Comparison of ENCODE assay signal across 25 mouse cellular contexts in the genomic region with DNA sequence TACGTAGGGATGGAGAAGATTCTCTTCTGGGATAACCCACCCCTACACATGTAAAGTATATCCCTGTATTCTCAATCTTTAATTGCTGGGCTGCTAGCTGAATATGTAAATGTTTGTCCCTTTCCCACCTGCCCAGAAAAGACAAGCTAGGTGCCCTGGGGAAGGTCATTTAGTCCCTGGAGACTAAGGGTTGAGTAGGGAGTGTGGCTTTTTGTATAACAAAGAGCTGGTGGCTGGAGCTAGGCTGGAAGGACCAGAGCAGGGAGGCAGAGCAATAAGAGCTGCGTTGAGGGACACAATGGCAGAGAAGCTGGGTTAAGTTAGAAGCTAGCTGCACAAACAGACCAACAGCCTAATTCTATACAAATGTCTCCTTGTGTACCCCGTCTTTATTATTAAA. TPM values are rescaled to one million over a fixed set of nuclear protein-coding genes. Genes with fewer than 3 reads are reported as not detected.
DNase-seq lines count a peak whose midpoint lies in the region; ATAC-seq and TF ChIP-seq lines count a peak whose summit lies in the region.
"Had no signal": no experiment of that assay in that cellular context is flagged by ENCODE, and none has a peak within 500 bp of the region (broad histone marks: within the 10 kb centered on the region; RNA-seq: fewer than 3 reads in every experiment).

No protein-coding gene starts in this region.

- no peaks in the 10 kb centered on the region for H3K27me3 ChIP-seq in E14TG2a.4 (ENCODE audit: insufficient read depth, low read length)
- H3K27me3 ChIP-seq in limb, embryonic 12.5 days, result no peaks in the 10 kb centered on the region
- H3K27me3 ChIP-seq in liver, embryonic 12.5 days (replicated peaks), result no peaks in the 10 kb centered on the region
- H3K27me3 ChIP-seq: CH12.LX; forebrain, embryonic 13.5 days; hindbrain, embryonic 13.5 days; intestine, embryonic 15.5 days had no signal

- peaks cover 3% of the 10 kb centered on the region; the same call in 1 of the 2 replicates for H3K36me3 ChIP-seq in E14TG2a.4 (ENCODE audit: insufficient read depth, low read length)
- H3K36me3 ChIP-seq in limb, embryonic 12.5 days, result no peaks in the 10 kb centered on the region
- H3K36me3 ChIP-seq in liver, embryonic 12.5 days, result no peaks in the 10 kb centered on the region
- H3K36me3 ChIP-seq: forebrain, embryonic 10.5 days; hindbrain, embryonic 13.5 days; intestine, embryonic 15.5 days had no signal

- DNase-seq in ES-CJ7 (ENCODE audit: low read depth, low spot score) (peak; percentile 89), ZHBTc4 (ENCODE audit: low read depth, low spot score) (peak; percentile 81)
- no peak for DNase-seq in kidney, adult 18-20 months
- DNase-seq in frontal cortex, postnatal 14 days (ENCODE audit: low spot score in 2 of 2), result no peak
- DNase-seq: adrenal gland, postnatal 10 days; adrenal gland, postnatal 36 days; B cell, adult 2 months; cerebellum, adult 18-20 months; cerebellum, adult 9-10 months; cerebellum, postnatal 14 days; forebrain, postnatal 0 days; gastrocnemius, postnatal 25 days; heart, adult 2 months had no signal

- H3K4me2 ChIP-seq in limb, embryonic 12.5 days, result no peak overlapping the region
- H3K4me2 ChIP-seq in liver, embryonic 12.5 days, result no peak overlapping the region
- H3K4me2 ChIP-seq: forebrain, embryonic 13.5 days; heart, embryonic 11.5 days; hindbrain, embryonic 13.5 days; intestine, embryonic 15.5 days had no signal

- H3K4me3 ChIP-seq in E14TG2a.4 (replicated peaks; ENCODE audit: low read length), result 0 out of 2 replicates have a peak overlapping the region, but pooled peaks have one; percentile 7
- H3K4me3 ChIP-seq in limb, embryonic 12.5 days (replicated peaks), result no peak overlapping the region
- H3K4me3 ChIP-seq in liver, embryonic 12.5 days, result no peak overlapping the region
- H3K4me3 ChIP-seq: forebrain, embryonic 10.5 days; forebrain, embryonic 13.5 days; heart, adult 2 months; hindbrain, embryonic 13.5 days; intestine, embryonic 15.5 days had no signal

- ATAC-seq in limb, embryonic 12.5 days (ENCODE audit: insufficient number of reproducible peaks, insufficient read depth, low FRiP score, low TSS enrichment, low read depth), result no peak
- no peak for ATAC-seq in liver, embryonic 12.5 days
- ATAC-seq: forebrain, postnatal 0 days; hindbrain, embryonic 16.5 days; intestine, embryonic 15.5 days had no signal

- H3K9ac ChIP-seq in limb, embryonic 12.5 days (replicated peaks), result no peak overlapping the region
- H3K9ac ChIP-seq in liver, embryonic 12.5 days, result no peak overlapping the region
- H3K9ac ChIP-seq: forebrain, embryonic 13.5 days; forebrain, postnatal 0 days; hindbrain, embryonic 13.5 days; intestine, embryonic 15.5 days had no signal

- peaks cover 21% of the 10 kb centered on the region for H3K9me3 ChIP-seq in E14TG2a.4 (ENCODE audit: low read length)
- no peaks in the 10 kb centered on the region for H3K9me3 ChIP-seq in limb, embryonic 12.5 days
- no peaks in the 10 kb centered on the region for H3K9me3 ChIP-seq in liver, embryonic 12.5 days (replicated peaks)
- H3K9me3 ChIP-seq: forebrain, embryonic 10.5 days; forebrain, embryonic 13.5 days; hindbrain, embryonic 13.5 days; intestine, embryonic 15.5 days had no signal

- WGBS in limb, embryonic 12.5 days, result 61% methylated on average over 3 of the region's 3 CpGs
- WGBS in liver, embryonic 12.5 days (ENCODE audit: insufficient replicate concordance), result 65% methylated on average over 3 of the region's 3 CpGs

- peak overlapping the region; percentile 46; the same call in 1 of the 2 replicates for H3K27ac ChIP-seq in limb, embryonic 12.5 days
- H3K27ac ChIP-seq in liver, embryonic 12.5 days, result no peak overlapping the region
- H3K27ac ChIP-seq: forebrain, embryonic 10.5 days; forebrain, embryonic 13.5 days; heart, adult 2 months; hindbrain, embryonic 13.5 days; intestine, embryonic 15.5 days had no signal

- TF ChIP-seq CTCF in E14TG2a.4 (conservative IDR thresholded peaks at IDR 0.05; ENCODE audit: low read length), result no peak

- H3K4me1 ChIP-seq in E14TG2a.4 (replicated peaks; ENCODE audit: low read depth, low read length), result peaks cover 32% of the 10 kb centered on the region
- peaks cover 6% of the 10 kb centered on the region for H3K4me1 ChIP-seq in limb, embryonic 12.5 days (replicated peaks)
- no peaks in the 10 kb centered on the region for H3K4me1 ChIP-seq in liver, embryonic 12.5 days
- H3K4me1 ChIP-seq: forebrain, embryonic 13.5 days; hindbrain, embryonic 13.5 days; intestine, embryonic 15.5 days had no signal

RNA-seq across cellular contexts. Expression of gene Mybpc1, which starts 21.2 kb away (rescaled TPM):
- 18.6 and 19.4 TPM in 2 replicates for polyA plus RNA-seq in limb, embryonic 12.5 days (2016; fragmentation: Nextera tagmentation; extraction: Ambion mirVana)
- 0.46 and 0.48 TPM in 2 replicates for polyA plus RNA-seq in liver, embryonic 12.5 days (2016; fragmentation: Nextera tagmentation; extraction: Ambion mirVana)

RNA-seq across cellular contexts. Expression of gene Spic, which starts 58.6 kb away (rescaled TPM):
- not detected in 2 replicates for polyA plus RNA-seq in limb, embryonic 12.5 days (2016; fragmentation: Nextera tagmentation; extraction: Ambion mirVana)
- polyA plus RNA-seq in liver, embryonic 12.5 days (2016; fragmentation: Nextera tagmentation; extraction: Ambion mirVana), result 3.5 and 5.8 TPM in 2 replicates
- polyA plus RNA-seq: embryonic facial prominence, embryonic 11.5 days; forebrain, embryonic 10.5 days; forebrain, embryonic 13.5 days; forebrain, postnatal 0 days; frontal cortex, adult 2 months; heart, embryonic 11.5 days had no signal

Comparison
In these comparisons a context has a peak if more than half of its experiments do, and no peak if none do; other contexts are left out.
1. DNase-seq: peak in ES-CJ7 (single experiment) and ZHBTc4 (single experiment); none in kidney, adult 18-20 months (single experiment) and frontal cortex, postnatal 14 days (0 of 2).
2. RNA of gene Mybpc1, which starts 21.2 kb away (polyA plus RNA-seq): 18.6 to 19.4 TPM in limb, embryonic 12.5 days; 0.46 to 0.48 TPM in liver, embryonic 12.5 days; every median in the first group is over 10 times any median in the second.